Mouse (Mus musculus) embryonic facial prominence, embryonic 10.5 days (tissue): Measurements from ENCODE around the gene Nfic. TPM values are rescaled to one million over a fixed set of nuclear protein-coding genes. Genes with fewer than 3 reads are reported as not detected.

Source experiments
- DNase-seq: peaks from one replicate; pipeline ENCODE4 v3.0.0-alpha.2; 2017; ENCODE audit warnings: low spot score
- H3K27ac ChIP-seq: fragments of 300-500 bp; sonication (generic); replicated peaks from 2 replicates; pipeline ENCODE4 v1.5.1; 2016; ENCODE audit warnings: mild to moderate bottlenecking
- H3K27me3 ChIP-seq: fragments of 300-500 bp; sonication (generic); replicated peaks from 2 replicates; pipeline ENCODE4 v1.6.1; 2016; ENCODE audit warnings: low read depth, mild to moderate bottlenecking; ENCODE audit not compliant: poor library complexity, severe bottlenecking
- H3K36me3 ChIP-seq: fragments of 300-500 bp; sonication (generic); replicated peaks from 2 replicates; pipeline ENCODE4 v1.6.1; 2016; ENCODE audit warnings: mild to moderate bottlenecking, moderate library complexity
- H3K4me1 ChIP-seq: fragments of 300-500 bp; sonication (generic); 2 replicates; pipeline ENCODE4 v1.6.1; 2016
- H3K4me3 ChIP-seq: fragments of 300-500 bp; sonication (generic); 2 replicates; pipeline ENCODE4 v1.5.1; 2016; ENCODE audit warnings: mild to moderate bottlenecking, moderate library complexity
- H3K9me3 ChIP-seq: fragments of 300-500 bp; sonication (generic); 2 replicates; pipeline ENCODE4 v1.6.1; 2016; ENCODE audit warnings: mild to moderate bottlenecking
- WGBS: fragments of 180-500 bp; shearing (Covaris S2); methylation state at CpG from one replicate; pipeline ENCODE4 v1.1.7; 2016; 5-methylcytosine and 5-hydroxymethylcytosine counted together
- polyA plus RNA-seq: library from polyadenylated mRNA; unstranded; fragments of >200 nt; fragmentation: Nextera tagmentation; extraction: Ambion mirVana; gene quantifications from 2 replicates; pipeline ENCODE4 v1.2.1, GENCODE M21; 2016

Nfic gene
- polyA plus RNA-seq, 1 experiment from 2014 or later: 20.2 TPM

DNA sequence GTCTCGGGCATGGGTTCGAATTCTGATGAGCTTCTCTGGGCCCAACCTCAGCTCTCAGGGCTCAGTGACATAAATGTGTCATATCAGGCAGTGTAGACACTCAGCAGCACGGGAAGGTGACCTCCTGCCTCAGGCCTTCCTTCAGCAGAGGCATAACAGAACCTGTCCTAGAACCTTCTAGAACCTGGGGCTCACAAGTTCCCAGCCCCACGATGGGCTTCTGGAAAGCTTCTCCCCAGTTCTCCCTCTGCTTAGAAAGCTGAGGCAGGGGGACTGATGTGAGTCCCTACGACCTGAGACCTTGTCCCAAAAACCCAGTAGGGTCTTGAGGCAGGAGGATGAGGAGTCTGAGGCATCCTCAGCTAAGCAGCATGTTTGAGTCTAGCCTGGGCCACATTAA lies 40.3 kb downstream of the Nfic start:
- 83% methylated on average over 5 of the region's 5 CpGs for WGBS
- DNase-seq: no peak
- Histone ChIP-seq H3K4me1 (peaks cover 94% of the 10 kb centered on the region), H3K36me3 (peaks cover 11% of the 10 kb centered on the region; the same call in 1 of the 2 replicates), H3K9me3 (no peaks in the 10 kb centered on the region), H3K4me3 (peak overlapping the region; percentile 44), H3K27ac (peak overlapping the region; percentile 90), H3K27me3 (peaks cover 30% of the 10 kb centered on the region)

DNA sequence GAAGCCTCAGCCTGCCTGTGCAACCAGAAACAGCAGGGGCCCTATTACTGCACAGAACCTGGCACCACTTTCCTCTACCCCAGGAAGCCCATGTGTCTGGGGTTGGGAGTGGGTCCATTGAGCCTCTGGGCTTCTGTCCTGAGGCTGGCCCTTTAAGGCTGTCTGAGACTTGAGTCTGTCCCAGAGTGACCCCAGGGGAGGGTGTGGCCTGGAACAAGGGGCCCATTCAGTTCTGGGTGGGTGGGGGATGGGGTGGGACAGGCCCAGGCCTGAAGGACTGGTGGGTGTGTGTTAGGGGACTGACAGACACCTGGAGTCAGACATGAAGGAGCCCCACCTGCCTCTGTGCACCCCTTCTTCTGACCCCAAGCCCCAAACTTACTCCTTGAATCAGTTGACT lies 40.8 kb downstream of the Nfic start:
- Histone ChIP-seq H3K4me1 (peaks cover 94% of the 10 kb centered on the region), H3K9me3 (no peaks in the 10 kb centered on the region), H3K27me3 (peaks cover 26% of the 10 kb centered on the region), H3K36me3 (peaks cover 11% of the 10 kb centered on the region; the same call in 1 of the 2 replicates), H3K4me3 (peak overlapping the region; percentile 44), H3K27ac (peak overlapping the region; percentile 90)
- DNase-seq: peak; percentile 73

DNA sequence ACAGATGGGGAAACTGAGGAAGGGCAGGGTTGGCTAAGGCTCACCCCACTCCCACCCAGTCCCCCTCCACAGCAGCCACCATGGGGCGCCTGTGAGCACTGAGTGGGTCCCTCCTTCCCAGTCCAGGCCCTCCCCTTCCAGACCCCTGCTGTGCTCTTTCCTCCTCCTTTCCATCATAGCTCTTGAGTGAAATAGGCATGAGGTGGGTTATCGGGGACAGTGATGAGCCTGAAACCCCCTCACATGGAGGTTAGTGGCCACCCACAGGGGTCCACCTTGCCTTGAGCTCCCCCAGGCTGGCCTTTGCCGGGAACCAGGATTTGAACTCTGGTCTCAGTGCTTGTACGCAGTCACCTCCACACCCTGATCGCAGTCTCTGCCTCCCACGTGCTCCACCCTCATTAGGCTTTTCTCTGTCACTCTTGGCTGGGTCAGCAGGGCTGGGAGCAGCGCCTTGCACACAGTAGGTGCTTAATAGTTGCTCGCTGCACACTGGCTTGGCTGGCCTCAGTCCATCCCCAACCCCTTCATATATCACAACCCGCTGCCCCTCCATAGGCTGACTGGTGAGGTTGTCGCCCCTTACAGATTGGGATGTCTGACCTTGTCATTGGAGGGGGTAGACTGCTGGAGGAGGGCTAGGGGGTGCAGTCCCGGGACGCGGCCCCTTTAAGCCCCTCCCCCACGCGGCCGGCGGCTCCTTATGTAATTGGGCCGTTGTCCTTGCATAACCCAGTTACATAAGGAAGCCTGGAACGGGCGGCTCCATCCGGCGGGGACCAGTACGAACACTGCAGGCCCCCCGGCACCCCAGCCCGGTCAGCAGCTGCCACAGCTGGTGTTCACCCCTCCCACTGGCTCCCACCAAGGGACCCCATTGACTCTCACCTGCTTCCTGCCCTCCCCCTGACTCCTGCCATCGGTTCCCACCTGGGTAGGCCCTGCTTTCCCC lies 41.8 kb downstream of the Nfic start:
- H3K4me3 ChIP-seq: peak overlapping the region; percentile 44
- peak overlapping the region; percentile 90 for H3K27ac ChIP-seq
- peak; percentile 85 for DNase-seq
- H3K9me3 ChIP-seq: no peaks in the 10 kb centered on the region
- H3K27me3 ChIP-seq: peaks cover 18% of the 10 kb centered on the region
- 28% methylated on average over 26 of the region's 26 CpGs for WGBS
- peaks cover 95% of the 10 kb centered on the region for H3K4me1 ChIP-seq
- H3K36me3 ChIP-seq: 0 out of 2 replicates have a peak, but pooled peaks cover 6% of the 10 kb centered on the region

DNA sequence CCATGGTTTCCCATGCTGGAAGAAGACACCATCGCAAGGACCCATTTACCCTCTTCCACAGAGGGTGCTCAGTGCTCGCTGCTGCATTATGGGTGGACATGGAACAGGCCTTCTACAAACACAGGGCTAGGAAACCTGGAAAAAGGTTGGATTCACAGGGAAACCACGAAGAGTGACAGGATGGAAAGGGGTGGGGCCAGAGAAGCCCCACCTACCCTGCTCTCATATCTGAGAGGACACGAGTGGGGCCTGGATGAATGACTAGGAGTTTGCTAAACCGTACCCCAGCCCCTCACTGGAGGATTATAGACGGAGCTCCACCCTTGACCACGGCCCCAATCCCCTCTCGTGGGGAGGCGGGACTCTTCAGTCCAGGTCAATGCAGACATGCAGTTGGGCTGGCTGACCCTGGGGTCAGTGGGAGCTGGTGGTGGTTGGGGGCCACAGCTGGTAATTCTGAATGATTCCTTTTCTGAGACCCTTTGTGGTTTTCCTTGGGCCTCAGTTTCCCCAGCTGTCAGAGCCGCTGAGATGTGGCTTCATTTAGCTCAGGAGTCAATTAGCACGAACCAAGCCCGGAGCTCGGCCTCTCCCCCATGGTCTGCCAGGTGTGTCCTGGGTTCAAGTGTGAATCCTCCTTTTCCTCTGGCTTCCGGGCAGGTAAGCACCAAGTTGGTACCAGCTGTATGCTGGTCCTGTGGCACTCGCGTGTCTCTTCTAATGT lies 42.7 kb downstream of the Nfic start:
- Histone ChIP-seq H3K4me3 (no peak overlapping the region), H3K27ac (peak overlapping the region; percentile 90), H3K27me3 (peaks cover 19% of the 10 kb centered on the region), H3K4me1 (peaks cover 95% of the 10 kb centered on the region), H3K36me3 (0 out of 2 replicates have a peak, but pooled peaks cover 6% of the 10 kb centered on the region), H3K9me3 (no peaks in the 10 kb centered on the region)
- no peak for DNase-seq
- WGBS: 75% methylated on average over 16 of the region's 16 CpGs

DNA sequence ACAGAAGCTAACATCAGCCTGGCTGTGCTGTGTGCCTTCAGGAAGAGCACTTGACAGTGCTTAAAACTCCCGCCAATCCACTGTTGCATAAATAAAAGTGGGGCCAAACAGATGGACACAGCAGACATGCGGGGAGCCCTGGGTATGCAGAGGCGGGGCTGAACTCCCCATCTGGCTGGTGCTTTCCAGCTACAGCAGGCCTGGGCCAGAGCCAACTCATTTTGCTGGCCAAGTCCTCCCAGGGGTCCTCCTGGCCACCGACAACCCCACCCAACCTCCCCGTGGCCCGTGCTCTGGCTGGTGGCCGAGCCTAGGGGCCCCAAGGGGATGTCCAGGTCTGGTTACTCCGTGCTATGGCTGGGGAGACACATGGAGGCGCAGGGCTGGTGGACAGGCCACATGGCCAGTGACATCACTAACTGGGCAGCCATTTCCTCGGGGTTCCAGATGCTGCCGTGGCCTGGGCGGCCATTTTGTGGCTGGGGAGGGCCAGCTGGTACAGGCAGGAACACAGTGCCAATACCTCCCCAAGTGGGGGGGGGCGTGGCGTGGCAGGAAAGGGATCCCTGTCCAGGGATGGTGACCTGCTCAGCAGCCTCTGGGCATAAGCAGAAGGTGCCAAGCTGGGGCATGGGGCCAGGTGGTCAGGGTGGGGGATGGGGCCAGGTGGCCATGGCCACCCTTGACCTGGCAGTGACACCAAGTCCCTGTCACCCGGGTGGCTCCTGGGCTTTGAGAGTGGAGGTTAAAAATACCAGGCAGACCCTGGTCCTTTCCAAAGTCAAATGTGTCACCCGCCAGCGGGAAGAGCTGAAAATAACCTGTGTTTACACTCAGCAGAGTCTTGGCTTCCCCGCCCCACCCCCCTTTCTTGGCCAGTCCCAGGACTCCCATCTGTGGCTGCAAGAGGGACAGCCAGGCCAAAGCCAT lies 43.7 kb downstream of the Nfic start:
- Histone ChIP-seq H3K4me1 (peaks cover 95% of the 10 kb centered on the region), H3K4me3 (peak overlapping the region; percentile 6; the same call in 1 of the 2 replicates), H3K36me3 (0 out of 2 replicates have a peak, but pooled peaks cover 6% of the 10 kb centered on the region), H3K27ac (peak overlapping the region; percentile 90), H3K9me3 (no peaks in the 10 kb centered on the region), H3K27me3 (peaks cover 22% of the 10 kb centered on the region)
- DNase-seq: peak; percentile 23
- WGBS: 80% methylated on average over 18 of the region's 18 CpGs

DNA sequence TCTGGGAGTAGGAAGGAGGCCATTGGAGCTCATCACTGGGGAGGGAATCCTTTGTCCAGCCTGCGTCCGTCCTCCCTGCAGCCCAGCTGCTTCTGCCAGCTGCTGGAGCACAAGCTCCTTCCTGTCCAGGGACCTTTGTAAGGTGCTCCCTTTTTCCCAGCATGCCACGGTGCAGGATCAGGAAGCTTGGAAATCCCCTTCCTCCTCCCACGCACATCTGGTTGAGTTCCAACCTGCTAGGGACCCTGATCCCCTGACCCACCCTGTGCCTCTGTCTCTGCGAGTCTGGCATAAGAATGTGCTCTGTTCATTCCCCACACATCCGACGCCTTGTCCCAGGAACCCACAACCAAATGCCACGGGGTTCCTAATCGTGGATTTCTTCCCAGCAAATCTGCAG lies 44.5 kb downstream of the Nfic start:
- Histone ChIP-seq H3K9me3 (no peaks in the 10 kb centered on the region), H3K36me3 (peaks cover 7% of the 10 kb centered on the region; the same call in 1 of the 2 replicates), H3K27me3 (peaks cover 29% of the 10 kb centered on the region), H3K27ac (peak overlapping the region; percentile 90), H3K4me3 (no peak overlapping the region), H3K4me1 (peaks cover 95% of the 10 kb centered on the region)
- DNase-seq: no peak
- WGBS: 84% methylated on average over 9 of the region's 9 CpGs

DNA sequence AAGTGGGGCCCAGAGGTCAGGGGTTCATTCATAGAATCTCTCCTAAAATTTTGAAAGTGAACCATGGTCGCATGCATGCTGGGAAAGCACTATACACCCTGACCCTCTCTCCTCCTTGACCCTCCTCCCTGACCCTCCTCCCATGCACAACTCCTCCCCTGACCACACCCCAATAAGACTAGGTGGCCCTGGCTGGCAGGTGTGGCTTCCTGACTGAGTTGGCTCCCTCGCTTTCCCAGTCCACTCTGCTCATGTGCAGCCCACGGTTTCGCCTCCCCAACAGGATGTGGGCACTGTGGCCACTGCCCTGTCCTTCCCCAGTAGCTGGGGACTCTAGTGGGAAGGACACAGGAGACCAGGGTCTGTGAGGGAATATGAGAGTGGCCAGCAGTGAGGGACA lies 45.1 kb downstream of the Nfic start:
- Histone ChIP-seq H3K4me3 (peak overlapping the region; percentile 32; the same call in 1 of the 2 replicates), H3K36me3 (peaks cover 14% of the 10 kb centered on the region; the same call in 1 of the 2 replicates), H3K27me3 (peaks cover 35% of the 10 kb centered on the region), H3K27ac (peak overlapping the region; percentile 66), H3K9me3 (no peaks in the 10 kb centered on the region), H3K4me1 (peaks cover 95% of the 10 kb centered on the region)
- WGBS: 68% methylated on average over 4 of the region's 4 CpGs
- DNase-seq: no peak

DNA sequence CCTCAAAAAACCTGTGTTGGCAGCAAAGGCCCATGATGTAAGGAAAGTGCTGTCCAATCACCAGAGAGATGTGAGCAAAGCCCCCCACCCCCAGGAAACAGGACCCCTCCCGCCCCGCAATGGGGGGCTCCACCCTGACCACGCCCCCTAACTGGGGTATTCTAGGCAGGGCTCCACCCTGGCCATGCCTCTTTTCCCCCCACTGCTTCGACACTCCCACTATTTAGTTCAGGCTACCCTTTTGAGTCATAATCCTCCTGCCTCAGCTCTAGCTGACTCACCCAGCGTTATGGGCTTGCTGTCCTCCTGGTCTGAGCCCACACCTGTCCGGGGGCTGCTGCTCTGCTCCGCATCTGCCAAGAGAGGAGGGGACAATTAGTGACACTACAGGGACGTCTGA lies 46.1 kb downstream of the Nfic start:
- peak; percentile 68 for DNase-seq
- Histone ChIP-seq H3K27me3 (peaks cover 46% of the 10 kb centered on the region), H3K9me3 (no peaks in the 10 kb centered on the region), H3K4me3 (peak overlapping the region; percentile 32), H3K4me1 (peaks cover 91% of the 10 kb centered on the region), H3K27ac (peak overlapping the region; percentile 66), H3K36me3 (peaks cover 20% of the 10 kb centered on the region; the same call in 1 of the 2 replicates)
- 7% methylated on average over 8 of the region's 8 CpGs for WGBS

- H3K27me3 ChIP-seq: peaks cover 50% of the 10 kb centered on the region
- 12% methylated on average over 9 of the region's 9 CpGs for WGBS
- peak overlapping the region; percentile 32 for H3K4me3 ChIP-seq
- H3K36me3 ChIP-seq: peaks cover 20% of the 10 kb centered on the region; the same call in 1 of the 2 replicates
- H3K9me3 ChIP-seq: no peaks in the 10 kb centered on the region
- peak overlapping the region; percentile 66 for H3K27ac ChIP-seq
- peak; percentile 86 for DNase-seq
- peaks cover 91% of the 10 kb centered on the region for H3K4me1 ChIP-seq
Observed at GRCm38 (mm10) chr10:81408871-81409291, 46.6 kb downstream of the Nfic start.

GRCm38 (mm10) chr10:81408424-81408729 lies 47.1 kb downstream of the Nfic start:
- peaks cover 20% of the 10 kb centered on the region; the same call in 1 of the 2 replicates for H3K36me3 ChIP-seq
- peak overlapping the region; percentile 66 for H3K27ac ChIP-seq
- H3K9me3 ChIP-seq: no peaks in the 10 kb centered on the region
- H3K4me1 ChIP-seq: peaks cover 91% of the 10 kb centered on the region
- peak overlapping the region; percentile 50; the same call in 1 of the 2 replicates for H3K4me3 ChIP-seq
- H3K27me3 ChIP-seq: peaks cover 55% of the 10 kb centered on the region
- 39% methylated on average over 13 of the region's 13 CpGs for WGBS
- DNase-seq: no peak

DNA sequence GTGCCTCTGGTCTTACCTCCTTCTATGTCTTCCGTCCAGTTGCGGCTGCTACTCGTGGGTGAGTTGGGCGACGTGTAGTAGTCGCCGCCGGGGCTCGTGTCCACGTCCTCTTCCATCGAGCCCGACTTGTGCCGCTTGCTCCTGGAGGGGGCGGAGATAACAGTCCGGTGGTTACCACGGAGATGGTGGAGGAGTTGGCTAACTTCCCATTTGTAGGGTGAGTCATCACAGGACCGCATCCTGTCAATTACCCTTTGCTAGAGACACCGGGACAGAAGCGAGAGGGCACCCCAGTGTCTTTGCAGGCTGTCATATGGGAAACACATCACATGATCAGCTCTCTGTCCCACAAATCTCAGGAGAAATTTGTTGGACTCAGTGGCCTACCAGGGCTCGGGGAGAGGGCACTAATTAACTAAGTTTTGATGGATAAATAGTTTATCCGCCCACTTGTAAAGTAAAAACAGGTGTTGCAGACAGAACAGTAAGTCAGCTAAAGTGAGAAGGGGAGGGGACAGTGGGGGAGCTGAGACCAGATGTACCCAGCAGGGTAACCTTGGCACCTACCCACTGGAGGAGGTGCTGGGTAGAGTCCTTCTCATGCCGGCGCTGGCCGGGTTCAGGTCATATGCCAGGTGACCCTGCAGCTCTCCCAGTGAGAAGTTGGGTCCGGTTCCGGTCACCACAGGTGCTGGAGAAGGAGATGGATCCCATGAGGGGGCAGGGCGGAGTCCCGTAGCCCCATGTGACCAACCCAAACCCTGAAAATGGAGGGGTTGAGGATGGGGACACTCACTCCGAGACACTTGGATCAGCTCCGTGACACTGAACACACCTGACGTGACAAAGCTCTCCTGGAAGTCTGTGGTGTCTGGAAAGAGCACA lies 47.7 kb downstream of the Nfic start:
- peak overlapping the region; percentile 50 for H3K4me3 ChIP-seq
- peak; percentile 66 for DNase-seq
- H3K9me3 ChIP-seq: no peaks in the 10 kb centered on the region
- 21% methylated on average over 31 of the region's 31 CpGs for WGBS
- peak overlapping the region; percentile 66; the same call in 1 of the 2 replicates for H3K27ac ChIP-seq
- H3K36me3 ChIP-seq: peaks cover 20% of the 10 kb centered on the region; the same call in 1 of the 2 replicates
- peaks cover 61% of the 10 kb centered on the region for H3K27me3 ChIP-seq
- peaks cover 91% of the 10 kb centered on the region for H3K4me1 ChIP-seq
